Mouse (Mus musculus) cortical plate, adult 2 months (tissue): ENCODE measurements at regions not wholly inside any gene's neighbourhood (a gene's known extent, or its start where the extent isn't known, plus 50 kb on each side); places are given as distances from the start of the nearest gene placed in this dataset.

ENCODE experiments used
- CTCF ChIP-seq: fragments of 200-500 bp; IDR thresholded peaks from 2 replicates; pipeline ENCODE4 v1.5.1; 2011; ENCODE audit warnings: mild to moderate bottlenecking, control low read depth, low read length; ENCODE audit not compliant: insufficient read depth; ENCODE audit errors: extremely low read depth
- POLR2A ChIP-seq: fragments of 200-500 bp; IDR thresholded peaks from 2 replicates; pipeline ENCODE4 v1.6.1; 2011; ENCODE audit warnings: mild to moderate bottlenecking, low read length, control low read depth; ENCODE audit not compliant: insufficient read depth; ENCODE audit errors: extremely low read depth

DNA sequence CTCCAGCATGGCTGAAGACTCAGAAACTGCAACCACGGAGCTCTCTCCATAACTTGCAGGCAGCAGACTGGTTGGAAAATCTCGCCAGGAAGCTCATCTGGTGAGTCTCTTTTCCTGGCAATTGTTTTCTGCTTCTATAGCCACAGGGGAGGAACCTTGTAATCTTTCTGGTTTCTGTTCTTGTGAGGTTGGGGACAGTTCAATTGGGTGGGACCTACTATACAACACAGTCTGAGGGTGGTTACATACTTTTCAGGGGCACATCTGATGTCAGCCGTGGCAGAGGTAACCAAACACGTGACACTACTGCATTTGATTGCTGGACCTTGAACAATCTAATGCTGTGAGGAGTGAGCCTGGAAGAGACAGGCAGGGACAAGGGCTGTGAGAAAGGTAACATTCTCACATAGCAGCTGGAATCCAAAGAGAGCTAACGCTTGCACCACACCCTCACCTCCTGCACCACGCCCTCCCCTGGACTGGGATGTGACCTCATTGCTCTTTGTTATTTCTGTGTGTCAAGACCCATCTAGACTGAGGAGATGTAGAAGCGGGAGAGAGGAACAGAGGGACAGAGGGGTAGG lies 98.8 kb upstream of the Palmd start:
- TF ChIP-seq CTCF (no peak), POLR2A (no peak)
